Mouse (Mus musculus) bone marrow, adult 2 months (tissue): ENCODE results near the gene Sertad3. TPM values are rescaled to one million over a fixed set of nuclear protein-coding genes. Genes with fewer than 3 reads are reported as not detected.
A peak's percentile ranks its signal among the peaks of the same experiment; 100 is the strongest.

Experiments
- H3K27ac ChIP-seq: fragments of 200-500 bp; 2 replicates; pipeline ENCODE4 v1.5.1; 2012; ENCODE audit warnings: low read depth, mild to moderate bottlenecking, control low read depth, inconsistent platforms, low read length; ENCODE audit not compliant: control insufficient read depth, poor library complexity, insufficient read depth
- H3K4me1 ChIP-seq: fragments of 200-500 bp; 2 replicates; pipeline ENCODE4 v1.6.1; 2011; ENCODE audit warnings: low read length; ENCODE audit not compliant: control insufficient read depth, insufficient read depth
- H3K4me3 ChIP-seq: fragments of 200-500 bp; replicated peaks from 2 replicates; pipeline ENCODE3; 2011; ENCODE audit warnings: mild to moderate bottlenecking, low read depth, low read length, control low read depth; ENCODE audit not compliant: control insufficient read depth
- CTCF ChIP-seq: fragments of 200-500 bp; IDR thresholded peaks from 2 replicates; pipeline ENCODE4 v1.5.1; 2011; ENCODE audit warnings: low read length, control low read depth; ENCODE audit not compliant: control insufficient read depth, insufficient read depth
- POLR2A ChIP-seq: fragments of 200-500 bp; IDR thresholded peaks from 2 replicates; pipeline ENCODE4 v1.6.1; 2011; ENCODE audit warnings: low read depth, mild to moderate bottlenecking, control low read depth, low read length, borderline replicate concordance; ENCODE audit not compliant: control insufficient read depth
- WGBS: fragments of 180-500 bp; shearing (Covaris S2); methylation state at CpG from one replicate; pipeline ENCODE4 v1.1.7; 2018; 5-methylcytosine and 5-hydroxymethylcytosine counted together
- polyA plus RNA-seq: library from polyadenylated mRNA; stranded (reverse); fragments of >200 nt; gene quantifications from 2 replicates; pipeline ENCODE4 v1.2.4, GENCODE M21; 2011; ENCODE audit warnings: low replicate concordance; ENCODE audit not compliant: missing spikeins, insufficient read depth, insufficient read length

Gene Sertad3
- polyA plus RNA-seq, 1 experiment = 61.0 TPM

DNA sequence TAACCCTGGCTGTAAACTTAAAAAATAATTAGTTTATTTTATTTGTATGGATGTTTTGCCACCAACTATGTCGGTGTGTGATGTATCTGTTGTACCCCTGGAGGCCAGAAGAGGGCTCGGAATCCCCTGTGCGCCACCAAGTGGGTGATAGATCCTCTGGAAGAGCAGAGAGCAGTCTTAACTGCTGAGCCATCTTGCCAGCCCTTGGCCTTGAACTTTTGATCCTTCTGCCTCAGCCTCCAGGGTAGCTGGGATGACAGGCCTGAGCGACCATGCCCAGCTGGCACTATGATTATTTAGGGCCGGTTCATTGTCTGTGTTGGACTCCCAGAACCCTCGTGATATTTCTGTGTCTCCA lies 35.1 kb downstream of the Sertad3 start:
- H3K4me3 ChIP-seq = no peak overlapping the region
- peak; percentile 81 for TF ChIP-seq CTCF
- TF ChIP-seq POLR2A = no peak
- WGBS = 17% methylated on average over 6 of the region's 6 CpGs

DNA sequence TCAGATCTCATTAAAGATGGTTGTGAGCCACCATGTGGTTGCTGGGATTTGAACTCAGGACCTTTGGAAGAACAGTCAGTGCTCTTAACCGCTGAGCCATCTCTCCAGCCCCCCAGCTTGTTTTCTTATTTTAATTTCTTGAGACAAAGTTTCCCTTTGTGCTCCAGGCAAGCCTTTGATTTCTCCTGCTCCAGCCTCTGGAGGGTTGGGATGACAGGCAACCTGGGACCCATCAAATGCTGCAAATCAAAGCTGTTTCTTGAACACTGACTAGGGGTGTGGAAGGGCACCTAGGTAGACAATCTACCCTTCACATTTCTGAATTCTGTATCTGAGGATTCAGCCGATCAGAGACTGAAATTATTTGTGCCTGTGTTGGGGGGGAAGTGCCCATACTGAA lies 37.2 kb downstream of the Sertad3 start:
- H3K27ac ChIP-seq = no peak overlapping the region
- no peak for TF ChIP-seq CTCF
- TF ChIP-seq POLR2A = no peak
- peaks cover 2% of the 10 kb centered on the region; the same call in 1 of the 2 replicates for H3K4me1 ChIP-seq
- 81% methylated on average over 2 of the region's 2 CpGs for WGBS
- no peak overlapping the region for H3K4me3 ChIP-seq

More for the DNA sequence above, 35.1 kb downstream of the Sertad3 start:
- H3K27ac ChIP-seq = peak overlapping the region; percentile 90
- peaks cover 2% of the 10 kb centered on the region; the same call in 1 of the 2 replicates for H3K4me1 ChIP-seq

DNA sequence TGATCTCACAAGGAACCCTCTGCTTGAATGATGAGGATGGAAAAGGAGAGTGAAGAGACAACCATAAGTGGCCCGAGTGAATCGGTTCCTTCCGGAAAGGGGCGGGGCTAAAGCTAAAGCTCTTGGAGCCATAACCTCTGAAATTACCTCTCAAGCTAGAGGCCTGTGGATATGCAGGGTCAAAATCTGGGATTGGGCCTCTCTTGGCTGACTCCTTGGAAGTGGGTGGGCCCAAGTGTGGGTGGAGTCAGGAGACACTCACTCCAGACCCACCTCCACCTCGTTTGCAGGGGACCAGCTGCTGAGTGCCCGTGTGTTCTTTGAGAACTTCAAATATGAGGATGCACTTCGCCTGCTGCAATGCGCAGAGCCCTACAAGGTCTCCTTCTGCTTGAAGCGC lies 41.4 kb downstream of the Sertad3 start:
- H3K4me3 ChIP-seq = no peak overlapping the region
- no peak overlapping the region for H3K27ac ChIP-seq
- TF ChIP-seq CTCF (no peak), POLR2A (no peak)
- H3K4me1 ChIP-seq = no peaks in the 10 kb centered on the region
- WGBS = 83% methylated on average over 9 of the region's 9 CpGs

DNA sequence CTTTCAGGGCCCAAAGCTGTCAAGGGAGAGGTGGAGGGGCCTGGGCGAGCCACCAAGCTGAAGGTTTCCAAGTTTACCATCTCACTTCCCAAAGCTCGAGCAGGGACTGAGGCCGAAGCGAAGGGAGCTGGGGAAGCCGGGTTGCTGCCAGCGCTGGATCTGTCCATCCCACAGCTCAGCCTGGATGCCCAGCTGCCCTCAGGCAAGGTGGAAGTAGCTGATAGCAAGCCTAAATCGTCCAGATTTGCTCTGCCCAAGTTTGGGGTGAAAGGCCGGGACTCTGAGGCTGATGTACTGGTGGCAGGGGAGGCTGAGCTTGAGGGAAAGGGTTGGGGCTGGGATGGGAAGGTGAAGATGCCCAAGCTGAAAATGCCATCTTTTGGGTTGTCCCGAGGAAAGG lies 44.7 kb downstream of the Sertad3 start:
- 76% methylated on average over 9 of the region's 9 CpGs for WGBS
- Histone ChIP-seq H3K4me3 (no peak overlapping the region), H3K4me1 (no peaks in the 10 kb centered on the region), H3K27ac (no peak overlapping the region)
- TF ChIP-seq CTCF (no peak), POLR2A (no peak)

DNA sequence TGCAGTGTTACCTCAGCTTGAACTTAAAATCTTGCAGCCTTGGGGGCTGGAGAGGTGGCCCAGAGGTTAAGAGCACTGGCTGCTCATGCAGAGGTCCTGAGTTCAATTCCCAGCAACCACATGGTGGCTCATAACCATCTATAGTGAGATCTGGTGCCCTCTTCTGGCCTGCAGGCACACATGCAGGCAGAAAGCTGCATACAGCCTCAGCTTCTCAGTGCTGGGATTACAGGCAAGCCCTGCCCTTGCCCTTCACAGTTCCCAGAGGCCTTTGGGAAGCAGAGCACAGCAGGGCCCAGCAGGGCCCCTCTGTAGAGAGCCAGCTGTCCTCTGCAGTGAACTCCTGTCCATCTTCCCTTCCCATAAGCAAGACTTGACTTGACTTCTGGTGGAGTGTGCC lies 46.5 kb downstream of the Sertad3 start:
- H3K4me1 ChIP-seq = no peaks in the 10 kb centered on the region
- no peak overlapping the region for H3K27ac ChIP-seq
- no peak overlapping the region for H3K4me3 ChIP-seq
- TF ChIP-seq CTCF = no peak
- TF ChIP-seq POLR2A = no peak

DNA sequence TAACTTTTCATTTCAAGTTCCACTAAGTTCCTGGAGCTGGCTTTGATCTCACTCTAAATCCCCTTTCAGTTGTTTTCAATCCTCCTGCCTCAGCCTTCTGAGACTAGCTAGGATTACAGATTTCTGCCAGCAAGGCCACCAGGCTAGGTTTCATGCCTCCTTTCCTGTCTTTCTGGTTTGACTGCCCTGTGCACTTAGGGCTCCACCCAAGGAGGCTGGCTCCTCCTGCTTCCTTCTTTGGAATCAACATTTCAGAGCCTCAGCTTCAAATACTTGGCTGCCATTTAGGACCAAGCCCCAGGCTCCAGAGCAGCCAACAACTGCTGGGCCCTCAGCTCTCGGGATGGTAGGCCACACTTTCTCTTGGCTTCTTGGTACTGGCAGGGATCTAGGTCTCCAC lies 47.0 kb downstream of the Sertad3 start:
- Histone ChIP-seq H3K4me1 (no peaks in the 10 kb centered on the region), H3K4me3 (no peak overlapping the region), H3K27ac (no peak overlapping the region)
- TF ChIP-seq CTCF (no peak), POLR2A (no peak)
- 76% methylated on average over 1 of the region's 1 CpGs for WGBS

DNA sequence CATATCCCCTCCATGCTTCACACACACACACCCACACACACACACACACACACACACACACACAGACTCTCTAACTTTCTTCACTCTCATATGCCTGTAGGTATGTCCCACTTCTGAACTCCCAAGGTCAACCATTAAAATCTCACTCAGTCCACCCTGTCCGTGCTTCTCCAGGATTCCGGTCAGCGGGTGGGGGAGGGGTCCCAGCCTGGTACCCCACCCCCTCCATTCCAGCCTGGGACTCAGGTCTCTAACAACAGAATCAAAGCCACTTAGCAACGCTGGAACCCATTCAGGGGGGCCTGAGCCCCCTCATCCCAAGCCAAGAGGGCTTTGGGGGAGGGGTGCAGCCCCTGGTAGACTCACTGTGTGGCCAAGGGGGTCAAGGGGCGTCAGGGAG lies 49.4 kb downstream of the Sertad3 start, which contains the start of gene Hipk4:
Hipk4 (plus strand) TSS at position 301 of the 400 bp plus-strand sequence.
- WGBS = 74% methylated on average over 5 of the region's 5 CpGs

DNA sequence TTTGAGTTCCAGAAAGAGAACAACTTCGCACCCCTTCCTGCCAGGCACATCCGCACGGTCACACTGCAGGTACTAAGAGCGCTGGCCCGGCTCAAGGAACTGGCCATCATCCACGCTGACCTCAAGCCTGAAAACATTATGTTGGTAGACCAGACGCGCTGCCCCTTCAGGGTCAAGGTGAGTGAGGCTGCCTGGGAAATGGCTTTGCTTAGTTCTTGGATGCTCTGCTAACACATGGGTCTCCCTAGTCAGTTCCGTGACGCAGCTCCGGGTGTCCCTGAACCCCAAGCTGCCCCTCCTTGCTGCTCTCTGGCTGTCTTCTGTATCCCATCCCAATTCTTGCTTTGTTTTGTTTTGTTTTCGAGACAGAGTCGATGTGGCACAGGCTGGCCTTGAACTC lies 50.2 kb downstream of the Sertad3 start:
- 92% methylated on average over 13 of the region's 13 CpGs for WGBS
- Histone ChIP-seq H3K4me1 (no peaks in the 10 kb centered on the region), H3K4me3 (no peak overlapping the region), H3K27ac (no peak overlapping the region)
- TF ChIP-seq CTCF = no peak
- TF ChIP-seq POLR2A = no peak

More for the DNA sequence above, 49.4 kb downstream of the Sertad3 start, which contains the start of gene Hipk4:
- Histone ChIP-seq H3K4me1 (no peaks in the 10 kb centered on the region), H3K4me3 (no peak within 1 kb of the TSS), H3K27ac (no peak within 1 kb of the TSS)
- TF ChIP-seq CTCF (no peak), POLR2A (no peak)
